ENCODE assay signal across 17 mouse cellular contexts in genomic region chr13:94223609-94224008, GRCm38 (mm10).
DNase-seq lines count a peak whose midpoint lies in the region; ATAC-seq lines count a peak whose summit lies in the region.
"Had no signal": no experiment of that assay in that cellular context is flagged by ENCODE, and none has a peak within 500 bp of the region (broad histone marks: within the 10 kb centered on the region; RNA-seq: fewer than 3 reads in every experiment).

No protein-coding gene starts in this region.

- intact Hi-C loops in left cerebral cortex, postnatal 25 days (cut with DNase I) = no loop called here
- intact Hi-C loops in left cerebral cortex, postnatal 10 days (cut with DNase I) = no loop called here

- H3K9ac ChIP-seq in forebrain, embryonic 16.5 days (replicated peaks; ENCODE audit: low read depth, low read length) = no peak overlapping the region
- no peak overlapping the region for H3K9ac ChIP-seq in forebrain, embryonic 11.5 days (ENCODE audit: low read length)
- H3K9ac ChIP-seq in embryonic facial prominence, embryonic 13.5 days = no peak overlapping the region
- H3K9ac ChIP-seq: embryonic facial prominence, embryonic 15.5 days; liver, embryonic 13.5 days had no signal

- peaks cover 4% of the 10 kb centered on the region; the same call in 1 of the 2 replicates for H3K36me3 ChIP-seq in forebrain, embryonic 16.5 days (ENCODE audit: control insufficient read depth, insufficient read depth)
- H3K36me3 ChIP-seq in forebrain, embryonic 11.5 days (ENCODE audit: control insufficient read depth, insufficient read depth, low read length) = no peaks in the 10 kb centered on the region
- H3K36me3 ChIP-seq in embryonic facial prominence, embryonic 13.5 days = peaks cover 32% of the 10 kb centered on the region

- no peak overlapping the region for H3K4me2 ChIP-seq in forebrain, embryonic 16.5 days (ENCODE audit: low read length)
- H3K4me2 ChIP-seq in forebrain, embryonic 11.5 days (ENCODE audit: low read depth, low read length, severe bottlenecking) = no peak overlapping the region
- H3K4me2 ChIP-seq in embryonic facial prominence, embryonic 13.5 days = 0 out of 2 replicates have a peak overlapping the region, but pooled peaks have one; percentile 7
- H3K4me2 ChIP-seq: embryonic facial prominence, embryonic 15.5 days; liver, embryonic 13.5 days had no signal

- DNase-seq in forebrain, embryonic 11.5 days (ENCODE audit: low spot score) = no peak
- DNase-seq in left cerebral cortex, postnatal 25 days (ENCODE audit: low spot score in 2 of 2) = peak; percentile 19 to 43
- no peak for DNase-seq in left cerebral cortex, postnatal 10 days (ENCODE audit: extremely low spot score in 1 of 2, low spot score in 2 of 2)
- DNase-seq in ZHBTc4 (ENCODE audit: low read depth, low spot score) = peak; percentile 24
- DNase-seq in B cell, adult 2 months = no peak
- no peak for DNase-seq in kidney, adult 8-10 months
- DNase-seq: adrenal gland, adult 8-10 months; cerebellum, postnatal 10 days; kidney, adult 11 months; kidney, postnatal 25 days; liver, embryonic 13.5 days had no signal

- peak overlapping the region; percentile 15; the same call in 1 of the 2 replicates for H3K27ac ChIP-seq in forebrain, embryonic 16.5 days (ENCODE audit: low read length)
- no peak overlapping the region for H3K27ac ChIP-seq in forebrain, embryonic 11.5 days (ENCODE audit: low read depth, low read length)
- no peak overlapping the region; the same call in 1 of the 2 replicates for H3K27ac ChIP-seq in embryonic facial prominence, embryonic 13.5 days
- H3K27ac ChIP-seq: embryonic facial prominence, embryonic 15.5 days; hindbrain, embryonic 10.5 days; liver, embryonic 13.5 days had no signal

- peaks cover 2% of the 10 kb centered on the region; the same call in 1 of the 2 replicates for H3K4me1 ChIP-seq in forebrain, embryonic 16.5 days (replicated peaks; ENCODE audit: control insufficient read depth, insufficient read depth, low read length)
- H3K4me1 ChIP-seq in forebrain, embryonic 11.5 days (replicated peaks; ENCODE audit: control insufficient read depth, insufficient read depth, low read length) = no peaks in the 10 kb centered on the region
- H3K4me1 ChIP-seq in embryonic facial prominence, embryonic 13.5 days = 0 out of 2 replicates have a peak, but pooled peaks cover 4% of the 10 kb centered on the region
- H3K4me1 ChIP-seq: embryonic facial prominence, embryonic 15.5 days; liver, embryonic 13.5 days; megakaryocyte, embryonic 14.5 days had no signal

- 0 out of 2 replicates have a peak, but pooled peaks have one; percentile 33 for ATAC-seq in forebrain, embryonic 16.5 days
- ATAC-seq in forebrain, embryonic 11.5 days (replicated peaks; ENCODE audit: low FRiP score) = no peak
- ATAC-seq in embryonic facial prominence, embryonic 13.5 days (ENCODE audit: insufficient number of reproducible peaks, insufficient read depth, low FRiP score, low TSS enrichment, low read depth) = no peak
- ATAC-seq: lung, postnatal 0 days had no signal

- no peak overlapping the region for H3K4me3 ChIP-seq in forebrain, embryonic 16.5 days (replicated peaks; ENCODE audit: low read length)
- H3K4me3 ChIP-seq in forebrain, embryonic 11.5 days (ENCODE audit: low read depth, low read length) = no peak overlapping the region
- no peak overlapping the region for H3K4me3 ChIP-seq in embryonic facial prominence, embryonic 13.5 days
- H3K4me3 ChIP-seq: embryonic facial prominence, embryonic 15.5 days; hindbrain, embryonic 10.5 days; liver, embryonic 13.5 days; megakaryocyte, embryonic 14.5 days had no signal

- no peaks in the 10 kb centered on the region for H3K9me3 ChIP-seq in forebrain, embryonic 16.5 days (ENCODE audit: control insufficient read depth, low read length)
- H3K9me3 ChIP-seq in forebrain, embryonic 11.5 days (ENCODE audit: control insufficient read depth, low read length) = no peaks in the 10 kb centered on the region
- no peaks in the 10 kb centered on the region for H3K9me3 ChIP-seq in embryonic facial prominence, embryonic 13.5 days
- H3K9me3 ChIP-seq: embryonic facial prominence, embryonic 15.5 days; hindbrain, embryonic 10.5 days; liver, embryonic 13.5 days; megakaryocyte, embryonic 14.5 days had no signal

- no peaks in the 10 kb centered on the region for H3K27me3 ChIP-seq in forebrain, embryonic 16.5 days (replicated peaks; ENCODE audit: control insufficient read depth, insufficient read depth, low read length)
- no peaks in the 10 kb centered on the region for H3K27me3 ChIP-seq in forebrain, embryonic 11.5 days (ENCODE audit: control insufficient read depth, insufficient read depth, low read length)
- H3K27me3 ChIP-seq in embryonic facial prominence, embryonic 13.5 days = no peaks in the 10 kb centered on the region
- H3K27me3 ChIP-seq: embryonic facial prominence, embryonic 15.5 days; liver, embryonic 13.5 days; megakaryocyte, embryonic 14.5 days had no signal

- WGBS in forebrain, embryonic 16.5 days = 80% methylated on average over 14 of the region's 14 CpGs
- 87% methylated on average over 14 of the region's 14 CpGs for WGBS in forebrain, embryonic 11.5 days
- 55% methylated on average over 14 of the region's 14 CpGs for WGBS in embryonic facial prominence, embryonic 13.5 days

Comparison
In these comparisons a context has a peak if more than half of its experiments do, and no peak if none do; other contexts are left out.
1. DNase-seq: peak in left cerebral cortex, postnatal 25 days (2 of 2) and ZHBTc4 (single experiment); none in forebrain, embryonic 11.5 days (single experiment), left cerebral cortex, postnatal 10 days (0 of 2), B cell, adult 2 months (0 of 2) and kidney, adult 8-10 months (0 of 2).